Mouse (Mus musculus): ENCODE results near the gene Fancl. TPM values are rescaled to one million over a fixed set of nuclear protein-coding genes. Genes with fewer than 3 reads are reported as not detected.
"Not testable (repeated sequence)": the region's sequence is repeated elsewhere in the genome, so short reads cannot be mapped to it uniquely, and the experiment has no call there.

Fancl gene
- polyA plus RNA-seq (2017; shearing (Covaris generic)): 10 to 100 TPM; 17.1 to 21.8 TPM

DNA sequence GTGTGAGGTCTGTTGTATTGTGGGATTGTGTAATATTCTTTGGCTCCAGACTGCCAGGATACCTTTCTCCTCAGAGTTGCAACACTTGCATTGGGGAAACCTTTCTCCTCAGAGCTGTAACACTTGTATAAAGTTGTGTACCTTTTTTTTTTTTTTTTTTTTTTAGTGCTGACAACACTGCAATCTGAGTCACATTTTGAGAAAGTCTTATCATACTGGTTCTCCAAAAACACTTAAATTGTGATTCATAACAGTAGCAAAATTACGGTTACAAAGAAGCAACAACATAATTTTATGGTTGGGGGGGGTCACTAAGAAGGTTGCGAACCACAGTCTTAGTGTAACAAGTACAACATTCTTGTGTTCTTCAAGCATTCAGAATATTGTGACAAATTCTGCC is at the start of gene Fancl:
Fancl (plus strand) TSS at position 165 of the 400 bp plus-strand sequence.
- no peak for ATAC-seq

DNA sequence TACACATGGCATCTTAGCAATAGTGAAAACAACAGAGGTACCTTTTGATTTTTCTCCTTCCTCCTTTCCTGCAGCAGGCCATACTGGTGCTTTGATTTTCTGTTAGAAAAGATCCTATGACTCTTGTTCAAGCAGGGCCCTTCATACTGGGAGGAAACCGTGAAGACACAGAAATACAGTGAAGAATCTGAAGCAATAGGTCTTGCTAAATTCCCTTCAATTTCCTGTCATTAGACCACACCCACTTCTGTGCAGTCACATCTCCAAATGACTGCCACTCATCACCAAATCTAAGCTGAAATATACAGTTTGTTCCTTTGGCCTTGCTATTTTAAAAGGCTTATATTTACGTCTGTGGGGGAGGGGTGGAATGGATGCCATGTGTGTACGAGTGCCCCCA is 49.1 kb upstream of the Fancl start:
- no peak for ATAC-seq

DNA sequence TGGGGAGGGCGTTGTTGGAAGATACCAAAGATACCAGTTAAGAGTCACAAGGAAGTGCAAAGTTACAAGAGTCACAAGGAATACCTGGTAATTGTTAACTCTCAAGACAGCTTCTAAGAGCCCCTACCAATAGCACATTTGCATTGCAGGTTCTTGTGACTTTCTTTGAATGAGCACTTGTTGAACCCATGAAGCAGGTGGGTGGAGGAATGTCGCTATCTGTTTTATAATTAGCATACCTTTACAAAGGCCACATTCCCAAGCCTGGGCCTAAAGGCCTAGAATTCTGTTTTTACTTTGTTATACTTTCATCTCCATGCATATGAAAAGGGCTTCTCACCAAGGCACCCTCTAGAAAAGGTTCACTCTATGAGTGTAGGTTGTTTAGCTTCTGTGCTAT is 15.8 kb upstream of the Fancl start:
- ATAC-seq: not testable (repeated sequence)

DNA sequence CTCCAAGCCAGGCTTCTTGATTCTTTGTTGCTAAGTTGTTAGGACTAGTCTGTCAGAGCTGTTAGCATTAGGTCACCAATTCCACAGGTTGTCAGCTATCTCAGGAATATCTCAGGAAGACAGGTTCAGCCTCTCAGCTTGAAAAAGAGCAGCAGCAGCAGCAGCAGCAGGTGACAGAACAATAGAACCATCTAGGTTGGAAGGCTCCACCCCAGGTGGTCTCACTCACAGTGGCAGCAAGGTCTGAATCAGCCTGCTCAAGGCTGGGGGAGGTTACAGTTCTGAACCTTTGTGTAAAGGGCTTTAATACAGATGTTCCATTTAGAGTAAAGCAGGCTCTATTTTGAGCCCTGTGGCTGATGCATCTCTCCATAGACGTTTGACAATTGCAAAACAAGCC is 14.0 kb upstream of the Fancl start:
- not testable (repeated sequence) for ATAC-seq

DNA sequence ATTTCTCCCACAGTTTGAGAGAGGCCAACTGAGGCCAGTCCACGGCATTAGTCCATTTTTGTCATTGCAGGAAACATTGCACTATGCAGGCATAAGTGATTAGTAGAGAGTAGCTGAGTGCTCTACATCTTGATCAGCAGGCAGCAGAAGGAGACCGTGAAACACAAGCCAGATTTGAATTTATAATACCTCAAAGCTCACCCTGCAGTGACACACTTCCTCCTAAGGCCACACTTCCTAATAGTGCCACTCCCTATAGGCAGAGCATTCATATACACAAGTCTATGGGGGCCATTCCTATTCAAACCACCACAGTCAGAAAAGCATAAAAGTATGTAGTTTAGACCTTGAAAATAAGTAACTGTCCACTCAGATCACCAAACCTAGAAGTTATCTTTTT is 11.8 kb upstream of the Fancl start:
- no peak for ATAC-seq

DNA sequence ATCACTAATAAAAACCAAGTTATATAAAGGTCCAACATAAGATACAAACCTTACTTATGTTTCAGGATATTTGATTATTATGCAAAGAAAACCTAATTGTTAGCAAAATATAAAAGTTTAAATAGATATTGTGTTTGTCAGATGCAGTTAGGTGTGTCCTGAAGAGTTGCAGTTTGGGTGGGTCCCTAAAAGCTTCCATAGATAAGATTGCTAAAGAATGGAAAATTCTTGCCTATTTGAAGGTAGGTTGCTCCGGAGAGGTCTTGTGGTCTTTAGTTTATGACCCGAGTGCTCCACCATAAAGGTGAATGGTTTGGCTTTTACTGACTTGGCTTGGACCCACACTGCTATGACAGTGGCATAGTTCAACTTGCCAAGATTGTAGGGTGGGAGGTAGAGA is 7.9 kb upstream of the Fancl start:
- no peak for ATAC-seq

DNA sequence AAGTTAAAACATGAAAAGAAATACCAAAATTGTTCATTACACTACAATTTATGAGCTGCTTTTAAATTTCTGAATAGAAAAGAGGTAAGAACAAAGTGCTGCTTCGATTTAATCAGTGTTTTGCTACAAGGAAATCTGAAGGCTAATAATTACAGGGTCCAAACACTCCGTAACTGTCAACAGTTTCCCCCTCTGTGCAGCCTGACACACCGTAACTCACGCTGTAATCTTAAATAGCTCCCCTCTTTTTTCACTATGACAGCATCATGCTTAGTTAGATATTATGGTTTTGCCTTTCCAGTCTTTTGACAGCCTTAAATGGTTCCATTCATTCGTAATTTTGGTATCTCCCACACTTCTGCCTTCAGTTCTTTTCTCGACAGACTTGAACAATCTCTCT is 4.4 kb upstream of the Fancl start:
- no peak for ATAC-seq

DNA sequence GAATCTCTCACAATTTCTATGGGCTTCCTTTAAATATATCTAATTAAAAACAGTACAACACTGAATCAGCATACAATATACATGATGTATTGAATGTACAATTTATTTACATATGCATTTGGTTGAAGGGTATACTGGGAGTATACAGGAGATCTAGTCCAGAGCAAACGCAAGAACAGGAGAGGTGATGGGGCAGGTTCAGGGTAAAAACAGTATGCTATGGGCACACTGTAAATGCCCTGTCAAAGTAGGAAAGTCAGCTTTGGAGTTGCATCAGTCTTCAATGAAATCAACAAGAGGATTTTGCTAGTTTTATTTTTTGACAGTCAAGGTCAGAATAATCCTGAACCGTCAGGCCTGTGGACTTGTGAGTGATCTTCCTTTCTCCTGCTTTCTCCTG is 743 bp downstream of the Fancl start:
- no peak for ATAC-seq

DNA sequence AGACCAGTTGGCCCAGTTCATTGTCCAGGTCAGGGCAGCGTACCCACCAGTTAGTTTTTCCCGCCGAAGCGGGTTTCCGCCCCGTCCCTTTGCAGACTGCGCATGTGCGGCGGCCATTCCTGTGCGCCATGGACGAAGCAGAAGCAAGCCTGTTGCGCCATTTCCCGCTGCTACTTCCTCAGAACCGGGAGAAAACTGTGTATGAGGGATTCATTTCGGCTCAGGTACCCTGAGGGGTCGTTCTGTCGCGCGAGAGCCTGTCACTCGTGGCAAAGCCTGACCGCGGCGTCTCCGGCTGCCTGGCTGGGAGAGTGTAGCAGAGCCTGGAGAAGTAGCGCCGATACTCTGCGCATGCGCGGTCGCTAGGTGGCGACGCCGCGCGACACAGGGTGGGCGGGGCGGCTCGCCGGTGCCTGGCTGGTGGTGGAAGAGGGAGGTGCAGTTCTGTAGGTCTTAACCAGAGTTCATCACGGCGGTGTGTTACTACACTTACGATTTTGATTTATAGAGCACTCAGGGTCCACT is 1.2 kb downstream of the Fancl start:
- ATAC-seq: peak; percentile 98

DNA sequence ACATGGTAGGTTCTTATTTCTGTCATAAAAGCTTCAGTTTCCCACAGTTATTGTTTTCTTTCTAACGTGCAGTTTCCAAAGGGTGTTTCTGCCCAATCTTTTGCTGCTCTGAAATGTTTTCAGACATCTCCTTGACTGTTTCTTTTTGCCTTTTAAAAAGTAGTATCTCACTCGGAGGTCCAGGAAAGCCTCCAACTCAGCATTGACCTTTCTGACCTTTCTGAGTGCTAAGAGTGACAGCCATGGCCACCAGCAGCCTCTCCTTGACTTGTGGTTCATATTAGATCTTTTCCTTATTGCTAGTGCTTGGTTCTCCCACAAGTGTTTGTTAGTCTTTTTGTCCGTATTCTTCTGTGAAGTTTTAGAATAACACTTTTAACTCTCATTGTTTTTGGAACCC is 9.6 kb downstream of the Fancl start:
- no peak for ATAC-seq

DNA sequence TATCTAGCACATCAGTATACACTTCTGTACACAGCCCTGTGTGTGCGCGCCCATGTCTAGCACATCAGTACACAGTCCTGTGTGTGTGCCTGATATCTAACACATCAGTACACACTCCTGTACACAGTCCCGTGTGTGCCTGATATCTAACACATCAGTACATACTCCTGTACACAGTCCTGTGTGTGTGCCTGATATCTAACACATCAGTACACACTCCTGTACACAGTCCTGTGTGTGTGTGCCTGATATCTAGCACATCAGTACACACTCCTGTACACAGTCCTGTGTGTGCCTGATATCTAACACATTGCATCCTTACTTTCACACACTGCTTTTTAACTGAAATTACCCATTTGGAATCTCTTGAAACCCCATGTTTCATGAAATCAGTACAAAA is 27.0 kb downstream of the Fancl start:
- no peak for ATAC-seq

DNA sequence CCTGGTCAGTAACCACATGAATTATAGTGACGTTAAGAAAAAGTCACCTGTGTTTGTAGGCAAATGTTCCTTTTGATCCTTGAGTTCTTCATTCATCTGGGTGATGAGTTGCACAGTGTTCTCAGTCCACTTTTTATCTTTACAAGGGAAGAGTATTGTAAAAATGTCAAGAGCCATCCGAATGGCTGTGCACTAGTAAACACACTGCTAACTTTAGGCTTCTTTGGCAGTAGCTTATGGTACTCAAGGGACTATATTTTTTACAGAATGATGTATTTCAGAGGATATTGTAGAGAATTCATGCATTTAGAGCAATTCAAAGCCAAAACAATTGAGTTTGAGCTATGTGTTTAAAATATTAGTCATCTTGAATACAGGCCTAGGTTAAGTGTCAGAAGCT is 35.5 kb downstream of the Fancl start:
- no peak for ATAC-seq

DNA sequence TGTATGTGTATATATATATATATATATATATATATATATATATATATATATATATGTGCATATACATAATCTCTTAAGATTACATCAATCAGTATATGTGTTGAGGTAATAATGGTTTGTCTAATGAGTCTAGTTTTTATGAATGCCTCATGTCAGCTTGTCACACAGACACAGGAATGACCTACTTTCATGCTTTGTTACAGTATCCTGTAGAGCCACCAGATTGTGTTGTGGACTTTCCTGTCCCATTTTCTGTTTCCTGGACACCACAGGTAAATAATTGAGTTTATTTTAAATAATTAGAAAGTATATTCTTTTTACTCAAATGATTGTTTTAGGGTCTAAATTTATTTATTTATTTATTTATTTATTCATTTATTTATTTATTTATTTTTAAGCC is 48.3 kb downstream of the Fancl start:
- no peak for ATAC-seq

DNA sequence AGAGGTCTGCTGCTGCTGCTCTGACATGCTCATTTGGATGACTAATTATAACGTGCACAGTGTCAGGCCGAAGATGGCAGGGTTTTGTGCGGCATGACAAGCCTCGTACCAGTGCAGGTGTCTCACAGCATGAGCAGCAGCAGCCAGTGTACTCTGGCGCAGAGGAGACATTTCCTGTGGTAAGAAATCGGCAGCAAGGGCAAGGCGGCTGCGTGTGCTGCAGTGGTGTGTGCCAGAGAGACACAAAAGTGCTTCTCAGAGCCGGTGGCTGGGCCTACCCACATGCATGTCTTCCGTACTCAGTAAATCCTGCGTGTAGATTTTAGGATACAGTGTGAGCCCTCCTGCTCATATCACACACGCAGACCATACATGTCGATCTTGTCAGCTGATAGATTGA is 51.9 kb downstream of the Fancl start:
- ATAC-seq: peak; percentile 60

DNA sequence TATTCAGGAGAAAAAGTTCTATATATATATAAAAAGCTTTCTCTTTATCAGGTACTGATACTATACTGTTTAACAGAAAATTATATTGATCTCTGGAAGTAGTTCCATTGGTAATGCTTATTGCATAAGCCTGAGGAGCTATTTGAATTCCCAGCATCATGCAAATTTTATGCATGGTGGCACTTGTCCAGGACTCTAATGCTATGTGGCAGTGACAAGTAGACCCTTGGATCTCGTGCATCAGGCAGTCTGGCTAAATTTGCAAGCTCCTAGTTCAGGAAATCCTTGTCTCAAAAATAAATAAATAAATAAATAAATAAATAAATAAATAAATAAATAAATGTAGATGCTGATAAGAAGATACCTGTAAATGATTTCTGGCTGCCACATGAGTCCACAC is 55.2 kb downstream of the Fancl start:
- ATAC-seq: no peak

DNA sequence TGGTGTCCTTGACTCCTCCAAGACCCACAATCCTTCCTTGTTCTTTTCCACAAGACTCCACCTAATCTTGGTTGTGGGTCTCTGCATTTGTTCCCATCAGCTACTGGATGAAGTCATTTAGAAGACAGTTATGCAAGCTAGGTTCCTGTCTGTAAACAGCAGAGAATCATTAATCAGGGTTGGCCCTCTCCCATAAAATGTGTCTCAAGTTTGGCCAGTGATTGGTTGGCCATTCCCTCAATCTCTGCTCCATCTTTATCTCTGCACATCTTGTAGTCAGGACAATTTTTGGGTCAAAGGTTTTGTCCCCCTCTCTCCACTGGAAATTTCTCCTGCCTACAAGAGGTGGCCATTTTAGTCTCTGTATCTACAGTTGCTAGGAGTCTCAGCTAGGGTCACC is 58.4 kb downstream of the Fancl start:
- ATAC-seq: no peak

DNA sequence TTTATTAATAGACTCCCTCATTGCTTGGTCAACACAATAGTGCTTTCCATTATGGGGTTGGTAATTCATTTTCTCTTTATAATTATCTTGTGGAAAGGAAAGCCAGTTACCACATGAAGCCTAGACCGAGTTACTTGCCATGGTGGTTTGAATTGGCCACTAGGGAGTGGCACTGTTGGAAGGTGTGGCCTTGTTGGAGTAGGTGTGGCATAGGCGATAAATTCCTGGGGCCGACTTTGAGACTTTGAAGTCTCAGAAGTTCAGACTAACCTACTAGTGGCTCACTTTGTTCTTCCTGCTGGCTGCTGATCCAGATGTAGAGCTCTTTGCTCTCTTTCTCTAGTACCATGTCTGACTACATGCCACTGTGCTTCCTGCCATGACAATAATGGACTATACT is 63.9 kb downstream of the Fancl start:
- ATAC-seq: no peak

DNA sequence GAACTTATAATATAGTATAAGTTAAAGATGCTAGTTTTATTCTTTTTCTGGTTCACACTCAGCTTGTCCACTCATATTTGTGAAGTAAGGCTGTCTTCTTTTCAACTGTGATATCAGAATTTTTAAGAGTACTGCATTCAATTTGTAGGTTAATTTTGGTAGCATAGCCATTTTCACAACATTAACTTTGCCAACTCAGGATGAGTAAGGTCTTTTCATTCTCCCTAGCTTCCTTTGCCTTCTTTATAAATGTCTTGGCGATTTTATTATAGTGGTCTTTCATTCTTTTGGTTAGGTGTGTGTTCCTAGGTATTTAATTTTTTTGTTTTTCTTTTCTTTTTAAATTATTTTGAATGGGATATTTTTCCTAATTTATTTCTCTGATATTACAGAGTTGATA is 64.7 kb downstream of the Fancl start:
- no peak for ATAC-seq

DNA sequence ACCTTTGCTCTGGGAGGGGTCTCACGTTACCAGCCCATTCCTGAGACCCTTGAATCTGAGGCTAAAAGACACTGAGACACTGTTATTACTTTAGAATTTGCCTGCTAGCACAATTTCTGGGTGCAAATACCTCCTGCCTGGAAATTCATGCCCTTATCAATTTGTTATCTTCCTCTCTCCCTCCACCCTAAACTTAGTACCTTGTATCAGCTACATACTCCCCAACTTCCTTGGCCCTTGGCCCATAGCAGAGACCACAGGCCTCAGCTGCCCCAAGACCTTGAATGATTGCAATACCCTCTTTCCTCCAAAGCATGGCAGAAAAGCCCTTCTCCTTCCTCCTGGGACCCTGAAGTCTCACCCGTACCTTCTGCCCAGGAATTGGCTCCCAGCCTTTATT is 65.3 kb downstream of the Fancl start:
- ATAC-seq: no peak

DNA sequence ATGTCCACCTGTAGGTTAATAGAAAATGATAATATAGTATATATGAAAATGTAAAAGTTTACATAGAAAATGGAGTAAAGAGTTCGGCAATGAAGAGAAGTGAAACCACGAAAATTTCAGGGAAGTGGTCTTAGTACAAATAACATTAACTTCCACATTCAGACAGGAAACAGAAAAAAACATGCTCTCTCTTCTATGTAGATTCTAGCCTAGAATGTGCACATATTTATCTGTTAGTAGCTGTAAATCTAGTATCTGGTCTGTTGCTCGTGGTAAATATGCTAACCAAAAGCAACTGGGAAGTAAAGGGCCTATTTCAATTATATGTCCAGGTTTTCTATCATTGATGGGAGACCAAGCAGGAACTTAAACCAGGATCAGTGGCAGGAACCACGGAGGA is 66.8 kb downstream of the Fancl start:
- ATAC-seq: no peak

DNA sequence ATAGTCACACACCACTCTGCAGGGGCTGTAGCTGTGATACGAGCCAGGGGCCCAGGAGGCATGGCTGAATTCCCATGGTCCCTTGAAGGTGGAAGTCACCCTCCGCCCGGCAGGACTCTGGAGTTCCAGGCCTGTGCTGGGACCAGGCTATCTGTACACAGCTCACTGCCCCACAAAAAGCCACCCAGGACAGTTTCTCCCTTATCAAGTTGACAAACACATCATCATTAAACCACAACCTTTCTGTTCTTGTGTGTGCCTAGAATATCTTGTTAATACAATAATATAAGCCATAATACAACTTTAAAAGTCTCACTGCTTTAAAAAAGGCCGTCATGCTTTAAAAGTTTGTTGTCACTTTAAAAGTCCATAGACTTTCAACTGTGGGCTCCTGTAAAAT is 68.1 kb downstream of the Fancl start:
- ATAC-seq: no peak

DNA sequence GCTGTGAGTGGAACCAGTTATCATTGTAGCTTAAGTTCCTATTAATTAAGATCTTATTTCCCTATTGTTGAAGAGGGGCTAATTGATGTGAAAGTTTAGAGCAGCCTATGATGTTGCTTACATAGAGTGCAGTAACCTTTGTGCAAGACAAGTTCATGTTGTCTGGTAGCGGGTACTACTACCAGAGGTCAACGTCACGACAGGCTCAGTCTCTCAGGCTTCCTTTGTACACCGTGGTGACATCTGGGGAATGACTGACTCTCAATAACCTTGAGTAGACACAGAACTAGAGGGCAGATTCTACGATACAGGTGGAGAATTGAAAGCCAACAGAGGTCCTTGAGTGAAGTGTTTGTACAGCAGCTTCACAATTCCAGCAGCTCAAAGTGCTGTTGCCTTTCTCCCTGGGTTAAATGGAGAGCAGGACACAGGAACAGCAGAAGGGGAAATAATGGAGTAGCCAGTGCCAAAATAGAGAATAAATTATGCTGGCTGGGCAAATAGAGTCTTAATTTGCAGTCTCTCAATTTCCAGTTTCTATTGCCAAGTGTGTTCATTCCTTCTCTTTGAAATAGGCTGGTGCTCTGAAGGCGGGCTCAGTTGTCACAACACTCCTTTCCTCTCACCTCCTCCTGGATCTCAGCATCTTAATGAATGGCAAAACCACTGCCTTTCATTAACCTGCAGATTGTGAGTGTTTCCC is 91.3 kb downstream of the Fancl start:
- no peak for ATAC-seq

DNA sequence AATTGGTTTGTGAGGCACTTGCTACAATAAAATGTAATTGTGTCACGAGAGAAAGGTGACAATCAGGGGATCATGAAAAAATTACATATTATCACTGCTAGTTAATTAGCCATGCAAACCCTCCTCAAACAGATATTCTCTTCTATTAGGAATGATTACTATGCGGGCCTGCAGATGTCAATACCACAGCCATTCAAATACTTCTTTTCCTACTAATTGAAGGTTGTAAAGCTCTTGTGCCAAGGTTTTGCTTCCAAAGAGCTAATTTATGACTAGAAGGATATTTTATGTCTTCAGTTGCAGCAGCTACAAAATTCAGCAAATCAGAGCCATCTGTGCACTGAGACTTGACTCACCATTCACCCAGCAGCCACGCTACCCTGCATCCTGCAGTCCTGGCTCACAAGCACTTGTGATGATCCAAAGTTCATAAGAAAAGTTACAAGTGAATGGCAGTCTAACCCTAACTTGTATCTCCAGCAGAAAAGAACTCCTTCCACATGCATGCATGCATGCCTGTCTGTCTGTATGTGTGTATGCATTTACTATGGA is 95.8 kb downstream of the Fancl start:
- no peak for ATAC-seq

DNA sequence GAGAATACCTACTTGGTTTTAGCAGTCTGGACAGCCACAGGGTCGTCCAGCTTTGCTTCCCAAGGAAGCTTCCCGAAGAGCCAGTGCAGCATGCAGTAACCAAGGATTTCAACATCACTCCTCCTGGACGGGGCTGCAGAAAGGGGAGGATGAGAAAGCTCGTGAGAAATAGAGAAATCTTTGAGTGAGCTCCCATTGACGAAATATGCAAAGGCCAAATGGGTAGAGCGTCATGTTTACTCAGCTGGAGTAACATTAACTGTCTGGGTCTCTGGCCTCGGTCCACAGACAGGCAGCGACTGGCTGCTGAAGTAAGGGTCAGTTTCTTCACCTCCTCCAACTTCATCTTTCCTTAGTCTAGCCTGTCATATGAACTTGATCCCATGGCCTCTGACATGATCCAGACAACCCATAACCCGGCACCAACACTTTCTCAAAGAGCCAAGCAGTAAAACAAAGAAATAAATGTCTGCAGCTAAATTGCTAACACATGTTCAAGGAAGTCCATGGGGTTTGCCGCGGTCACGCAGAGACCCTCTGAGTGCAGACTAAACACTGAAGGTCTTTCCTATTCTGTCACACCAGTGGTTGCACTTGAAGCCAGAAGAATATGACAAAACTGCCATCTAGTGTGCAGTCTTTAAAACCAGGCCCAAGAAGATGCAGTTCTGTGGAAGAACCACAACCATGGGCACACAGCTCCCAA is 104.0 kb downstream of the Fancl start:
- ATAC-seq: no peak
